Mouse (Mus musculus): ENCODE results near the gene Tcte2. TPM values are rescaled to one million over a fixed set of nuclear protein-coding genes. Genes with fewer than 3 reads are reported as not detected.

The Tcte2 gene
- total RNA-seq, 2 experiments from 2014 or later = 2.5 to 5.6 TPM

DNA sequence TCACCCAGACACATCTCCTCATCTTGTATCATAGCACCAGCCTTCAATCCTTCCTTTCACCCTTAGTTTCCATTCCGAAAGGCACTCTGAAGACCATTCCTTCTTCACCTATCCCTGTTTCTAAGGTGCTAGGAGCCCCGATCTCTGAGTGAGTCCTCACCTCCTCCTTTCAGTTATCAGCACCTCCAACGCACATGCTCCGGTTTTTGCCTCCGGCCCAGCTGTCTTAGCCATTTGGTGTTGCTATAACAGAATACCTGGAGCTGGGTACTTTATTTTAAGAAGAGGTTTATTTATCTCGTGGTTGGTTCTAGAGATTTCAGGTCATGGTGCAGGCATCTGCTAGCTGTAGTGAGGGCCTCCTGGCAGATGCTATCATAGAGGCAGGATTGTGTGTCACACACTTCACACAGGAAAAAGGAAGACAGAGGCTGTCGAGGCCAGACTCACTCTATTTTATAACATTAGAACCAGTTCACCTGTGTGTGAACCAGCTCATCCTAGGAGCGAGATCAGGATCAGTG lies 34.7 kb downstream of the Tcte2 start:
- intact Hi-C loops (cut with DNase I) = no loop called here
- DNase-seq = no peak

GRCm38 (mm10) chr17:13725004-13725550 lies 36.5 kb downstream of the Tcte2 start:
- intact Hi-C loops (cut with DNase I) = no loop called here

DNA sequence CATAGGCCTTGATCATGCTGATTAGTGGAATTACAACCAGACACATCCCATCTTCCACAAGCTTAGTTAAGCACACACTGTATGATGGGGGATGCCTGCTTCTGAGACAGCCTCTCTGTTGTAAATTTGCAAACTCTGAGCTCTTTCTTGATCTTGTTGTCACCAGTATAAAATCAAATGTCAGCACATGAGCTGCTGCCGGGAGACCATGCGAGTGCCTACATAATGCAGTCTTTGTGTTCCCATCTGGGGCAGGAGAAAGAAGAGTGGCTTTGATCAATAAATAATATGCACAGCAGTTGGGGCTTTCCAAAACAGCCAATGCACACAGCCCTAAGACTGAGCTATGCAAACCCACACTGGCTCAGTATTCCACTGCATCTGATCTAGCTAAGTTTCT lies 39.2 kb downstream of the Tcte2 start:
- no peak for DNase-seq
- intact Hi-C loops (cut with DNase I) = no loop called here

More at GRCm38 (mm10) chr17:13725004-13725550, 36.5 kb downstream of the Tcte2 start:
- DNase-seq = no peak

GRCm38 (mm10) chr17:13721372-13721771 lies 40.3 kb downstream of the Tcte2 start:
- intact Hi-C loops (cut with DNase I) = no loop called here
- no peak for DNase-seq

- intact Hi-C loops (cut with DNase I) = no loop called here
- DNase-seq = no peak
Observed at GRCm38 (mm10) chr17:13720187-13720586, 41.4 kb downstream of the Tcte2 start.

GRCm38 (mm10) chr17:13717428-13717827 lies 44.2 kb downstream of the Tcte2 start:
- intact Hi-C loops (cut with DNase I) = no loop called here
- DNase-seq = no peak

DNA sequence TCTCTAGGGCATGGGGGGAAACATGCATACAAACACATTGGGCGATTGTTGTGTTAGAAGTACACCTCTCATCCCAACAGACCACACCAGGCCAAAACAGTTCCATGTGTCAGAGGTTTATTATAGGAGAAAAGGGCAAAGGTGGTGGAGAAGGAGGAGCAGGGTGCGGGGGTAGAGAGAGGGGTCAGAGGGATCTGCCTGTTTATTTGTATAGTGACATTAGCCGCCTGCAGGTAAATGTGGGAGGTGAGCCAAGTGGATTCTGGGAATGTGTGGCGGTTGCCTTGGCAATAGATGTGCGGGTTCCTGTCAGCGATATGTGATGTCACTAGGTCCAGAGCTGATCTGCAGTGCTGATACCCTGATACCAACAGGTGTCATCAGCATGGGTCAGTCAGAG lies 45.3 kb downstream of the Tcte2 start:
- DNase-seq = no peak
- intact Hi-C loops (cut with DNase I) = no loop called here

- intact Hi-C loops (cut with DNase I) = no loop called here
- DNase-seq = no peak
Observed at GRCm38 (mm10) chr17:13715511-13715910, 46.1 kb downstream of the Tcte2 start.

GRCm38 (mm10) chr17:13714654-13715053 lies 47.0 kb downstream of the Tcte2 start:
- DNase-seq = no peak
- intact Hi-C loops (cut with DNase I) = no loop called here

DNA sequence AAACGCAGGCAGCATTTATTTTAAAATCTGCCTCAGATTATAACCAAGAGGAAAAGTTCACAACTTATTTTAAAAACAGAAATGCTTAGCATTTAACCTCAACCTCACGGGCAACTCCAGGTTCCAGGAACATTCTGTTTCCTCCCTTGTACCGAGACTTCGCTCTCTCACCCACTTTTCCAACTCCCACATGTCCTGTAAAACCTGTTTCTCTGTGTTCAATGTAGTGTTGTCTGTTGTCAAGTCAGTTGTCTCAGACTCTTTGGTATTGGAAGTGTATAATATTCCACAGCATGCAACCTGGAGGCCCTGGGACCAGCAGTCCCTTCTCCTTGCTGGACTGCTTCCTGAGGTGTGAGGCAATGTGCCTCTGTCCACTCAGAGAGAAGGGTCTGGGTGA lies 47.5 kb downstream of the Tcte2 start:
- intact Hi-C loops (cut with DNase I) = no loop called here
- DNase-seq = no peak

DNA sequence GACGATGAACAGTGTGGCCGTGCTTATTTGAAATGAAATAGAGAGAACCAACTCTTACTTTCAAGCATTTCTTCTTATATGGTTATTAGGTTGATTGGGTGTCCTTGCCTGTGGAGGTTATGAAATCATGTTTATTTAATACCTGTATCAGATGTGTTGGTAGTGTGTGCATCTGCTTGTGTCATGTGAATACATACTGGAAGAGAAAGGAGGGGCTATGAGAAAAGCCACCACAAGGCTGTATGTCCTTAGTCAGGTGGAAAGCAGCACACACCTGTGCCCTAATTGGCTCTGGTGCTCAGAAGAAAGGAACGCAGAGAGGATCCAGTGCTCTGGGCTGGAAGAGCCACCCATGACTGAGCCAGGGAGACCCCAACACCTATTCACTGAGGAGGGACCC lies 49.1 kb downstream of the Tcte2 start:
- no peak for DNase-seq
- intact Hi-C loops (cut with DNase I) = no loop called here

- no peak for DNase-seq
- intact Hi-C loops (cut with DNase I) = no loop called here
Observed at GRCm38 (mm10) chr17:13712116-13712515, 49.5 kb downstream of the Tcte2 start.

DNA sequence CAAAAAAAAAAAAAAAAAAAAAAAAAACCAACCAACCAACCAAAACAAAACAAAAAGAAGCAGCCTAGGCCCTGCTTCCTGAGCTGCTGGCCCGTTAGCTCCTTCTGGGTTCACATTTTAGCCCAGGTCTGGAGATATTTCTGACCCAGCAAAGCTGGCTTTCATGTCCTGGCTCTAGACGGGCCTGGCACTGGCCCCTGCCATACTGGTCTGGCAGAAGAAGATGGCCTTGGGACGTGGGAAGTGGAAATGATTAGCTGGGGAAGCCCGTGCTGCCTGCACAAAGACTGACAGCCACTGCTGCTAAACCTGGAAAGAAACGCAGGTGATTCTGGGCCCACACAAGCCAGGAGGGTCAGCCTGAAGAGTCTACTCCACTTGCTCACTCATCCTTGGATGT lies 50.5 kb downstream of the Tcte2 start:
- intact Hi-C loops (cut with DNase I) = no loop called here
- no peak for DNase-seq

- intact Hi-C loops (cut with DNase I) = no loop called here
- DNase-seq = peak; percentile 22 to 41
Observed at GRCm38 (mm10) chr17:13705481-13705921, 56.1 kb downstream of the Tcte2 start.

- no peak for DNase-seq
- intact Hi-C loops (cut with DNase I) = no loop called here
Observed at GRCm38 (mm10) chr17:13703611-13704320, 57.9 kb downstream of the Tcte2 start.

GRCm38 (mm10) chr17:13700131-13701016 lies 61.3 kb downstream of the Tcte2 start:
- intact Hi-C loops (cut with DNase I) = no loop called here

GRCm38 (mm10) chr17:13699716-13700115 lies 61.9 kb downstream of the Tcte2 start:
- peak; percentile 42 to 43 for DNase-seq
- intact Hi-C loops (cut with DNase I) = no loop called here

More at GRCm38 (mm10) chr17:13700131-13701016, 61.3 kb downstream of the Tcte2 start:
- peak; percentile 57 to 59 for DNase-seq

- DNase-seq = no peak
- intact Hi-C loops (cut with DNase I) = no loop called here
Observed at GRCm38 (mm10) chr17:13698194-13698593, 63.4 kb downstream of the Tcte2 start.

- intact Hi-C loops (cut with DNase I) = no loop called here
- no peak for DNase-seq
Observed at GRCm38 (mm10) chr17:13697646-13698045, 64.0 kb downstream of the Tcte2 start.

- no peak for DNase-seq
Observed at GRCm38 (mm10) chr17:13695881-13696280, 65.7 kb downstream of the Tcte2 start.

DNA sequence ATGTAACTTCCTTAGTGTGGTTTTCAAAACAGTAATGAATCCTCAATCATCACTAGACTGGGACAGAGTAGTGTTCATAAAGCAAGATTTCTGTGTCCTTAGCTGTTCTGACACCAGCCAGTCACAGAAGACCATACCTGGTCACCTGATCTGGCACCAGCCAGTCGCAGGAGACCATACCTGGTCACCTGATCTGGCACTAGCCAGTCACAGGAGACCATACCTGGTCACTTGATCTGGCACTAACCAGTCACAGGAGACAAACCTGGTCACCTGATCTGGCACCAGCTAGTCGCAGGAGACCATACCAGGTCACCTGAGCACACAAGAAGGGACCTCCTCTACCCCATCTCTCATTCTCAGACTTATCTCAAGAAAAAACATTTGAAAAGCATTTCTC lies 66.4 kb downstream of the Tcte2 start:
- intact Hi-C loops (cut with DNase I) = no loop called here

More at GRCm38 (mm10) chr17:13695881-13696280, 65.7 kb downstream of the Tcte2 start:
- intact Hi-C loops (cut with DNase I) = no loop called here

More for the DNA sequence above, 66.4 kb downstream of the Tcte2 start:
- no peak for DNase-seq

Measured in heart, postnatal 14 days (tissue).